Mouse (Mus musculus): ENCODE measurements around the gene Slc35d3.
A peak's percentile ranks its signal among the peaks of the same experiment; 100 is the strongest.

Slc35d3 gene

DNA sequence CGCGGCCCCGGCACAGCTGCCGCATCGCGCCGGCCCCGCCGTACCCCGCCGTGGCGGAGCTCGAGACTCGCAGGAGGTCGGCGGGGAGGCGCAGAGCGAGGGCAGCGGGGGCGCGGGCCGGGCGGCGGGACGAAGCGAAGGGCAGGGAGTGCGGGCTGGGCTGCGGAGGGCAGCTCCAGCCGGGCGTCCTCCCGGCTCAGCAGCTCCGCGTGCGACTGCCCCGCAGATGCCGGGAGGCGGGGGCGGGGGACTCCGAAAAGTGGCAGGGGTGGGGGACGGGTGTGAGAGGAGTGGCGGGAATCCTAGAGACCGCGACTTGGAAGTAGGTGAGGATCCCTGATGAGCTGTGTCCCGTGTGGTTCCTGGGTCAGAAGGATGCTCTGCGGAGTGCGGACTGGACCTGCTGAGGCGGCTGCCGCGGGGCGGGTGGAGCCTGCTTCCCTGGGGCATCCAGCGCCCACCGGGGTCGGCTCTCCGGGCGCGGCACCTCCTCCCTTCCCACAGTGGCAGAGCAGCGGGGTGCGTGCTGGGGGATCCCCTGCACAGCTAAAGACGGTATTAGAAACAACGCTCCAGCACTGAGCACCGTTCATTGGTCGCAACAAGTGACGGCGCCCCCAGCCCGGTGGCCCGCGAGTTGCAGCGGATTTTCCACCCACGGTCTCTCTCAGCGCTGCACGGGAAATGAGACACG lies at the start of gene Slc35d3:
Slc35d3 (minus strand) TSS at position 462 of the 694 bp plus-strand sequence.
- peak; percentile 41 to 46 for DNase-seq (ENCODE audit: low spot score in 2 of 2)

DNA sequence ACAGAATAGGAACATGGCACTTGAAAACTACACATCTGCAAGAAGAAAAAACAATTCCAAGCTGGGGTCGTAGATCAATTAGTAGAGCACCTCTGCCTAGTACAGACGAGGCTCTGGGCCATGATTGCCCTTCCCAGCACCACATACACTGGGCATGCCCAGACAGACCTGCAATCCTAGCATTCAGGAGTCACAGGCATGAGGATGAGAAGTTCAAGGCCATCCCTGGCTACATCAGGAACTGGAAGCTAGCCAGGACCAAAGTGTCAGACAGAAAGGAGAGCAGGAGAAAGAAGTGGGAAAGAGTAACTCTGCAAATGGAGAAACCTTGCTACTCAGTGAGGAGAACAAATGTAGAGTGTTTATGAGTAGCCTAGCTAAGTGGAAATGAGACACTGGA lies 48.9 kb upstream of the Slc35d3 start:
- no peak for DNase-seq (ENCODE audit: low spot score in 2 of 2)

DNA sequence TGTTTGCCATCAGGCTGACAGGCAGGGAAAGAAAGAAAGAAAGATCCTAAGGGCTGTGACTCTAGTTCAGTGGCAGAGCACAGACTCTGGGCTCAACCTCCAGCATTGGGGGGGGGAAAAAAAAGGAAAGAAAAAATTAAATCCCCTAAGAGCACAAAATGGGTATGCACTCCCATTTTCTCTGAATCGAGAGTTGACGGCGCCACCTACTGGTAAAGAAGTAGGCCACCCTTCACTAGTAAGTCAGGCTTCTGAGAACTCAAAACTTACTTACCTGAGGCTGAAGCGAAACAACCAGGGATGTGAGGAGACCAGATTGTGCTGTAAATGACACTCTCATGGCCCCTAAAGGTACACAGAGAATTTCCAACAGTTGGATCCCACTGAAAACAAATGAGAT lies 42.7 kb upstream of the Slc35d3 start:
- DNase-seq (ENCODE audit: low spot score in 2 of 2): peak in 1 of 2 experiments; percentile 28

DNA sequence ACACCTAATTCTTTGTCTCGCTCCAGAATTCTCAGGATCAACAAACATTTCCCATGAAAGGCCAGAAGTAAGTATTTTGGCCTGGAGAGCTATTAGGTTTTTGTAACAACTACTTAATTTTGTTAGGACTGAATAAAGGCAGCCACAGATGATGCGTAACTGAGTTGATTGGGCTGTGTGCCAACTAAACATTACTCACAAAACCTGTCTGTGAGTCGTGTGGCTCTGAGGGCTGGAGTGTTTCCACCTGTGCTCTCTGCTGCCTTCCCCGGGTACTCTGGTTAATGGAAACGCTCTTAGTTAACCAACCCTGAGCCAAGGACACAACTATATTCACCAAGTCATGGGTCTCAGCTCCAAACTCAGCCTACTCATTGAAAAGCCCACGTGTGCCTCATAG lies 41.9 kb upstream of the Slc35d3 start:
- no peak for DNase-seq (ENCODE audit: low spot score in 2 of 2)

DNA sequence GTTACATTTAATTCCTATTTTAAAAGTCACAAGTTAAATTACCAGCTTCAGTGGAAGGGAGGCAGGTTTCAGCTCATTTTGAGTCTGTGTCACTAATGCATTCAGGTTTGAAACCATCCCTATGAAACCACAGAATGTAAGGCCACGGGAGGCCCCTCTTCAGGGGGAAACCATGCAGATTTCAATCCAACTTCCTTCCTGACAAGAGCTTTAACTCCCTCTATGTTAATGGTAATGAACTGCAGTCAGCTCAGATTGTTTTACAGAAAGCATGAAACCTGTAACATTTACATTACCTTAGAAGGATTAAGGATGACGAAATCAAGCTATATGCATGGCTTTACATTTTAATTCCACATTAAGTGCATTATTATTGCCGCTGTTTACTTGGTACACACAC lies 40.4 kb upstream of the Slc35d3 start:
- DNase-seq (ENCODE audit: low spot score in 2 of 2): no peak

DNA sequence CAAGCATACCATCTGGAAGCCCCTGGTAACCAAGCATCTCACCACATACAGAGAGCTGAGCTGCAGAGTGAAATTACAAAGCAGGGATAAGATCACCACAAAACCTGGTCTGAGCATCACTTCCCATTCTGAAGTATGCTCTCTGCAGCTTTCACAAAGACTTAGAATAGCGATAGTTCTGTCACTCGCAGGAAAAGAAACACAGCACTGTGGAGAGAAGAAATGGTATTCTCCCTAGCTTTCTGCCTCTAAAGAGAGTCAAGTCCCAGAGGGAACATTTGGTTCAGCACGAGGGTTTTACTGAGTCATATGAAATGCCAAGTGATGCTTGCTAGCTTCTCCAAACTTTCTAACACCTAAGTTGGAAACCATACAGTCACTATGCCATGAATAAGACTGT lies 38.6 kb upstream of the Slc35d3 start:
- no peak for DNase-seq (ENCODE audit: low spot score in 2 of 2)

DNA sequence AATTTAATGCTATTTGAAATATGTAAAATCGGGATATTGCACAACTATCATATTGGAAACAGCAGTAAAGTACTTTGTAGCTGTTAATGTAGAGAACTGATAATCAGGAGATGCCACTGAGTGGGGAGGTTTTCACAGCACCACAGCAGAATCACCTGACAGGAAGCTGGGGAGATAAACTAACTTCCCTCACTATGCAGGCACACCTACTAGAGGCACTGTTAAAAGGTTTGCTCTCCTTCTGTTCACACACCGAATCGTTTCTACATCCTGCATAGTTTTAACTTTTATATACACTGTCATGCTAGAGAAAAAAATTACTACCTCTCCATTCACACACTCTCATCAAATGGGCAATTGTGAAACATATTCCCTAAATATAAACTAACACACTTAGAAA lies 35.0 kb upstream of the Slc35d3 start:
- DNase-seq (ENCODE audit: low spot score in 2 of 2): no peak

DNA sequence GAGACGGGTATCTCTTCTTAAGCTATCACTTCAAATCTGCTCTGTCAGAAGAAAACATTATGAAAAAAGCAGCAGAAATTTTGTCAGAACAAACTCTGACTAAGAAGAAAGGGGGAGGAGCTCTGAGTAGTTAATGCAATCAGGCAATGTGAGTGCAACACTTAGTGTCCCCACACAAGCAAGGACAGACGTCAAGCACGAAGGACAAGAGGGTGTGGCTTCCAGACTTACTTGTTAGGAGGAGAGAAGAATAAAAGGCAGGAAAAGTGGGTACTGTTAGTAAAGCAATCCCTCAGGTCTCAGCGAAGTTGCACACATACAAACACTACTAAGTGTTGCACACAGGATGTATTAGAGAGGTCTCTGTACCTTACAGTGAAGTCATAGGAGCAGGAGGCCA lies 33.1 kb upstream of the Slc35d3 start:
- no peak for DNase-seq (ENCODE audit: low spot score in 2 of 2)

DNA sequence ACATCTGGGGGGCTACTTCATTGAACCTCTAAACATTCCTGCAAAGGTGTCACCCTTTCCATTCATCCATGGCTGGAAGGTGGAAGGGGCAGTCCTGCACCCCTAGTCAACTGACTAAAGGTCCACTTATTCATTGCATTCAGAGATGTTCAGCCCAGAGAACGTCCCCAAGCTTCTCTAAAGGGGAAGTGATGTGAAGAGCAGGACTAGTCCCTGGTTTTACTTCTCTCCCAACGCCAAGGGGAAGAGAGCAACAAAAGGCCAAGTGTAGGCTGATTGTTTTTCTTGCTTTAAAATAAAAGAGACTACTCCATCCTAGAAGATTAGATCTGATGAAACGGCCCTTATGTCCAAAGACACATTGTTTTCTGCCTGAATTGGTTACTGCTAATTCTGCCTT lies 29.2 kb upstream of the Slc35d3 start:
- no peak for DNase-seq (ENCODE audit: low spot score in 2 of 2)

DNA sequence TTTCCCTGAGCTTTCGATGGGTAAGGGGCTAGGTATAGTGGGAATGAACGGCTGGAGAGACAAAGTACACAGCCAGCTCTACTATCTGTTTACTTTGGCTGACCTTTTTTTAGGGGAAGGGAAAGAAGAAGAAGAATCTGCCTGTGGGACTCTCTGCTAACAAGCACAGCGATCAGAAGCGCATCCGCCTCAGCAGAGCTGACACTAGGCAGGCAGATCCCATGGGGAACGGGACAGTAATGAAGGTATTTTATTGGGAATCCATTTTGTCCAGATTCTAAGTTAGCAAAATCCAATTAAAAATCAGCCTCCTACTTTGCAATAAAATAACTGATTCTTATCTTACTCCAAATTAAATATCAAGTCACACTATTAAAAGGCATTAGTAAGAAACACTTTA lies 27.9 kb upstream of the Slc35d3 start:
- no peak for DNase-seq (ENCODE audit: low spot score in 2 of 2)

DNA sequence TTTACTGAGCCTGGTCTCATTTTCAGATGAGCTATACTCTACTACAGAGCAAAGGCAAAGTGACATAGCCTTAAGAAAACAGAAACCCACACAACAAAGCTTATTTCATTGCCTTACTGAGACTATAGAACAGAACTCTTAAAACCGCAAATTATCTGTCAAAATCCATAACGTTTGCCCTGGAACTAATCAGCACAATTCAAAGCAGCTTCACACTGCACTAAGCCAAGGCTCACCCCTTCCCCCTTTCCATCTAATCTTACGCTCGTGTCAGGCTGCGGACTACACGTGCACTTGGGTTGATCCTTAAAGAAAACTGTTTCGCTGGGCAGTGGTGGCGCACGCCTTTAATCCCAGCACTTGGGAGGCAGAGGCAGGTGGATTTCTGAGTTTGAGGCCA lies 26.4 kb upstream of the Slc35d3 start:
- DNase-seq (ENCODE audit: low spot score in 2 of 2): no peak

DNA sequence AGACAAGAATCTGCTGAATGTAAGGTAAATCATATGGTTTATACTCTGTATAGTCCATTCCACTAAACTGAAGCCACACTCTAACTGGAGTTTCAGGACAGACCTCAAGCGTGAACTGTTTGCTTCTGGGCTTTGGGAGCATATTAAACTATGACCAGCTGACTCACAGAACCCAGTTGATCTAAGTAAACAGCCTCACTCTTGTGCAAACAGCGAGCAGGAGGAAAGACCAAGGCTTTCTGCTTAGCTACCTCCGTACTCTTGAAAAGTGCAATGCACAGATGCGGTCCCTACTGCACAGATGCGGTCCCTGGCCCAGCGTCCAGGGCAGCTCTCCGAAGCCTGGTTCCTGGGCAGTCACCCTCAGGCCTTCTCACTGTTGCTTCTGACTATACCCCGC lies 26.0 kb upstream of the Slc35d3 start:
- DNase-seq (ENCODE audit: low spot score in 2 of 2): no peak

DNA sequence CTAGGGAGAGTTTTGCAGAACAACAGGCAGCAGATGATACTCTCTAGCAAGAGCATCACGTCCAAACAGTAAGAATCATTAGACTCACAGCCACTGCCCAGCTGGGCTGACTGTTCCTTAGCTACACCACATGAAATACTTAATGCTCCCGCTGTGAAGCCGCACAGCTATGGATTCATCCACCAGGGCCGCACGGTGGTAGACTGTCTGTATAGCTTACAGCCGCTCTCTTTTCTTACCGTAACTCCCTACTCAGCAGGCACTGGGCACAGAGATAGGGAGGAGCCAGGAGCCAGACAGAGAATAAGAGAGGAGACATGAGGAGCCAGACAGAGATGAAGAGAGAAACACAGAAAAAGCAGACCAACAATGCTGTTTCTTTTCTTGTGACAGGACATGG lies 25.4 kb upstream of the Slc35d3 start:
- DNase-seq (ENCODE audit: low spot score in 2 of 2): no peak

DNA sequence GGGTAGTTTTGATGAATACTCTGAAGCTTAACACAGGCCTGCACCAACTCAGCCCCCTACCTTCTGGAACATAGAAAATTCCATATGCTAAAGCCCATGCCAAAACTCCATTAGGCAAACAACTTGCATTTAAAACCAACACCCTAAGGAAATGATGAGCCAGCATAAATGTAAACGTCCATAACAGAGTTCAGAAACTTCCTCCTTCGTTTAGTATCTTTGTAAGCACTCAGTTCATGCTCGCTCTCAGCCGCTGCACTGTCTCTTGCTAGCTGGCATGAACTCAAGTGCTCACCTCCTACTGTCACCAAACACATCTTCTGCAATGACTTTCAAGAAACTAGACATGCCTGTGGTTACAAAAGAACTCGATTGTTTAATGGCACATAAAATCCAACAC lies 24.1 kb upstream of the Slc35d3 start:
- no peak for DNase-seq (ENCODE audit: low spot score in 2 of 2)

DNA sequence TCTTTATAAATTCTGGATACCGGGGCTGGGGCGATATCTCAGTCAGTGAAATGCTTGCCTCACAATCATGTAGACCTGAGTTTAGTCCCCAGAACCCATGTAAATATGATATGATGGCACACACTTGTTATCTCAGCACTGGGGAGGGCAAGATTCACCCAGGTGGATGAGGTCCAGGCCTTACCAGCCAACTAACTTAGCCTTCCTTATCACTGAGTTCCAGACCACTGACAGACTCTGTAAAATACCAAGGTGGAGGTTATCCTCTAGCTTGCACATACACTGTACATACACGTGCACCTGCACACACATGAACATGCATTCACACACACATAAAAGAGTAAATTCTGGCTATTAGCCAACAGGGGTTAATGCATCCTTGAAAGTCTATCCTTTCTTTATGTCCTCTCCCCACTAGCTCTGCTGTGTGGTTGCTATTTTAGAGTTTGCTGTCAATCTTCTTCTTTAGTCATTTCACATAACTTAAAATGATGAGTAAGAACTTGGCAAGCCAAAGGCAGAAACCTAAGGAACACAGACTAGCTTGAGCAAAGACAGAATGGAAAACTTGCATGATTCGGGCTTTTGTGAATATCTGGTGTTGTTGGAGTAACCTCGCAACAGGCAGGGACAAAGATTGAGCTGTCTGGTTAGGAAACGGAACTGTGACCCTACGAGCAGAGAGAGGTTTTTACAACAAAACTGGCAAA lies 4.5 kb upstream of the Slc35d3 start:
- DNase-seq (ENCODE audit: low spot score in 2 of 2): no peak

DNA sequence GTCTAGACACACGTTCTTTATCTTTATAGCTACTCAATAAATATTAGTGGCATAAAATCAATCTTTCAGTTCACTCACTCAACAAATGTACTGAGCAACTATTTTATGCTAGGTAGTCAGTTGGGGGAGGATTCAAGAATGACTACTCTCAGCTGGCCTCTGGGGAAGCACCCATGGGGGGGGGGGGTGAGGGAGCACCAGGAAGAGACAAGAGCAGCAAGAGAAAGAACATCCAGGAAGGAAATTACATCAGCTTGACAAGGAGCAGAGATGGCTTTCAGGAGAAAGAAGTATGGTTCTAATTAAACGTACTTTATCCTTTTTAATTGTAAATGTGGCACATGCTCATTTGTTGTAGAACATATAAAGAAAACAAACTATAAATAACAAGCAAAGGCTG lies 2.4 kb upstream of the Slc35d3 start:
- no peak for DNase-seq (ENCODE audit: low spot score in 2 of 2)

DNA sequence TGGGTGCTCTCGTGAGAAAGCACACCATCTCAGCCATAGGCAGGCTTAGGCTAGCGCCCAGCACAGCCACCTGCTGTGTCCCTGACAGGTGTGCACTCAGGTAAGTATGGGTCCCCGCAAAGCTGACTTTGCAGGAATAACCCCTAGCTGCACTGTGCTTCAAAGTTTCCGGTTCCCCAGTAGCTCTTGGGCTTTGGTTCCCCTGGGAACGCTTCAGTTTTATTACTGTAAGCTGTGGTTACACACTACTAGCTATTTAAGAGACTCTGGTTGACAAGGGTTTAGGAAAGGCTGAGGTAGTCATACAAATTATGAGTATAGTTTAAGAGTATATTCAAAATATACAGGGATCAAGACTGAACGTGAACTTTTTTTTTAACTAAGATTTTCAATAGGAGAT lies 1.5 kb upstream of the Slc35d3 start:
- DNase-seq (ENCODE audit: low spot score in 2 of 2): no peak

DNA sequence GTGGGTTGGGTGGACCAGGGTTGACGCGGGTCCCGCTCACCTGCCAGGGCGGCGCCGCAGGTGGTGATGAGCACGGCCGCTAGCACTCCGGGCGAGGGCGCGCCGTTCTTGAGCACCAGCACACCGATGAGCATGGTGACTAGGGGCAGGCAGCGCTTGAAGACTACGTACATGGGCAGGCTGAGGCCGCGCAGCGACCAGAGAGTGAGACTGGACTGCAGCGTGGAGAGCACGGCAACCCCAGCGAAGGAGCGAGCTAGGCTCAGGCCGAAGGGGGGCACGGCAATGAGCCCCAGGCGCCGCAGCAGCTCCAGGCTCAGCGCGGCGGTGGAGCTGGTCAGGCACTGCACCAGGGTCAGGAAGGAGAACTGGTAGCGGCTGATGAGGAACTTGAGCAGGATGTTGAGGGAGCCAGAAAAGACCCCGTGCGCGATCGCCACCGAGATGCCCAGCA lies 688 bp downstream of the Slc35d3 start:
- DNase-seq (ENCODE audit: low spot score in 2 of 2): peak in 1 of 2 experiments; percentile 31

DNA sequence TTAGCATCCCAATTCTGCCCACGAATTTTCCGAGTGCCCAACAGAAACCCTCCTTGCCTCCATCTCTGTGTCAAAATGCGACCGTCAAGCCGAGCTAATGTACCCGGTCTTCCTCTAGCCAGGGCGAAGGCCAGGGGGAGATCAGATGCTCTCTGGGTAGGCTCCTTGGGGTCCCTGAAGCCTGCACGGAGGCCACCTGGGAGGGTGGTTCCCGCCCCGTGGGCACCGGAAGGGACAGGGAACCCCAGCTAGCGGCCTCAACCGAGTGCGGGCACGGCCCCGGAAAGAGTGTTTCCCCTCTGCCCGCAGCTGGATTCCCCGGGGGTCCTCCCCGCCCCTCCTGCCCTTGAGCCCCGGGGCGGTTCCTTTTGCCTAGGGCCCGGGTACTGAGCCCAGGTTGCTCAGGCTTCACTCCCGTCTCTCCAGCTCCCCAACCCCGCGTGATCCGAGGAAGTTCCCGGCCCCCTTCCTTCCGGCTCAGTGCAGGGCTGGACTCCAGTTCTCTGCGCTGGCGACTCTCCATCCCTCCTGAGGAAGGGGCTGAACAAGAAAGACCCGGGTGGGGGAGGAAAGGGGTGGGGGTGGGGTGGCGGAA lies 1.4 kb downstream of the Slc35d3 start:
- peak in 1 of 2 experiments; percentile 25 for DNase-seq (ENCODE audit: low spot score in 2 of 2)

DNA sequence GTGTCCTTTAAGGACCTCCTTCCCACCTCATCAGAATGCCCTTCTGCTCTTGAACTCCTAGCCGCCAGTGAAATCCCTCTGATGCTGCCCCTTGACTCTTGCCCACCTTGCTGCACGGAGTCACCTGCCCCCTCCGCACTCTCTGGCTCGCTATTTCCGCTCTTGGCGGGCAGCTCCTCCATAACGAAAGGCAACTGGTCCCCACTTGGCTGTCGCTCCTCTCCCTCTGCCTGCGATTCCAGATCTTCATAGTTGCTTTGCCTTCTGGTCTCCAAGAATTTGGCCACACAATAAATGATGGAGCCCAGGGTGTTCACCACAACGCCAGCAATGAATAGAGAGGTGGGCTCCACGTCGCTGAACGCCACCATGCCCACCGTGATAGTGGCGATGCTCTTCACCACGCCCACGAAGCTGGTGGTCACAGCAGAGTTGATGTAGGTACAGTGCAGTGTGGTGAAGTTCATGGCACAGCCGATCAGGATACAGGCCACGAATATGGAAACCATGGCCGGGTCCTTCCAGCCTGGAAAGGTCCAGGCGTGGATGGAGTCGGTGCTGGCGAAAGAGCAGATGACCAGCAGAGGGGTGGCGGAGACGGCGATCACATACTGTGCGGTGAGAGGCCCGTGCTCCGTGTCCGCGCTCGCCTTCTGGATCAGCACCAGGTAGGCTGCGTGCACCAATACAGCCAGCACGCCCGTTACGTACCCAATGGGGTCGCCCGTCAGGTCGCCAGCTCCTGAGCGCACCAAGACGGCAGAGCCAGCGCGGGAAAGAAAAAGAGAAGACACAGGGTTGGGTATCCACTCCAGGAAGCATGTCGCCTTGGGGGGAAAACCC lies 2.1 kb downstream of the Slc35d3 start:
- DNase-seq (ENCODE audit: low spot score in 2 of 2): peak in 1 of 2 experiments; percentile 10

DNA sequence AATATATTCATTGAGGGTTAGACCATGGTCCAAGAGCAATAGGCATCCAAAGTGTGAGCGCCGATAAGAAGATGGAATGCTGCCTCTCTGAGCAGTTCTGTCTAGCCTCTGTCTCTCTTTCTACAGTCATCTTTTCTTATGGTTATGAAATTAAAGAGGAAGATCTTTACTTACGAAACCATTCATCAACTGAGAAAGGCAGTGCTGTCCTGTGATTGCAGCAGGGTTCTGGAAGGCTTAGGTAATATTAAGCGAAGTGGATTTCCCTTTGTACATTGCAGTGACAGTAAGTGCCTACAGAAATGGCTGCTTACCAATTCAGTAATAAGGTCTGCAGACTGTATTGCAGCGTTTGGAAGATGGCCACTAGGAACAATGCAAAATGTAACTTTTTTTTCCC lies 11.4 kb downstream of the Slc35d3 start:
- DNase-seq (ENCODE audit: low spot score in 2 of 2): no peak
